Mouse (Mus musculus) liver, embryonic 13.5 days (tissue): Measurements from ENCODE around the gene Ryr3. TPM values are rescaled to one million over a fixed set of nuclear protein-coding genes. Genes with fewer than 3 reads are reported as not detected.

Experiments
- ATAC-seq: fragments of 200-750 bp; cut with Nextera tagmentation; 2 replicates; pipeline ENCODE4 v1.8.0; 2017; ENCODE audit warnings: low read depth, mild to moderate bottlenecking, moderate number of reproducible peaks, moderate library complexity
- DNase-seq: peaks from one replicate; pipeline ENCODE4 v3.0.0; 2022
- H3K27ac ChIP-seq: fragments of 300-500 bp; sonication (generic); 2 replicates; pipeline ENCODE4 v1.5.1; 2015; ENCODE audit warnings: moderate library complexity, mild to moderate bottlenecking, inconsistent platforms
- H3K27me3 ChIP-seq: fragments of 300-500 bp; sonication (generic); 2 replicates; pipeline ENCODE4 v1.6.1; 2015; ENCODE audit warnings: mild to moderate bottlenecking, inconsistent platforms
- H3K36me3 ChIP-seq: fragments of 300-500 bp; sonication (generic); 2 replicates; pipeline ENCODE4 v1.6.1; 2015; ENCODE audit warnings: mild to moderate bottlenecking, inconsistent platforms
- H3K4me1 ChIP-seq: fragments of 300-500 bp; sonication (generic); replicated peaks from 2 replicates; pipeline ENCODE4 v1.6.1; 2015; ENCODE audit warnings: inconsistent platforms
- H3K4me2 ChIP-seq: fragments of 300-500 bp; sonication (generic); 2 replicates; pipeline ENCODE4 v1.6.1; 2015; ENCODE audit warnings: inconsistent platforms, mild to moderate bottlenecking, moderate library complexity
- H3K4me3 ChIP-seq: fragments of 300-500 bp; sonication (generic); replicated peaks from 2 replicates; pipeline ENCODE4 v1.5.1; 2015; ENCODE audit warnings: mild to moderate bottlenecking, inconsistent platforms
- H3K9ac ChIP-seq: fragments of 300-500 bp; sonication (generic); 2 replicates; pipeline ENCODE4 v1.6.1; 2015; ENCODE audit warnings: mild to moderate bottlenecking, inconsistent platforms
- H3K9me3 ChIP-seq: fragments of 300-500 bp; sonication (generic); replicated peaks from 2 replicates; pipeline ENCODE4 v1.6.1; 2016; ENCODE audit warnings: inconsistent platforms
- WGBS: fragments of 180-500 bp; shearing (Covaris S2); methylation state at CpG from one replicate; pipeline ENCODE4 v1.1.7; 2015; ENCODE audit not compliant: insufficient replicate concordance; 5-methylcytosine and 5-hydroxymethylcytosine counted together
- polyA plus RNA-seq: library from polyadenylated mRNA; unstranded; fragments of >200 nt; fragmentation: Nextera tagmentation; extraction: Ambion mirVana; gene quantifications from 2 replicates; pipeline ENCODE4 v1.2.1, GENCODE M21; 2015

Gene Ryr3
- polyA plus RNA-seq, 1 experiment from 2014 or later = 0.12 TPM

- no peak overlapping the region for H3K9ac ChIP-seq
- no peaks in the 10 kb centered on the region for H3K9me3 ChIP-seq
- no peaks in the 10 kb centered on the region for H3K4me1 ChIP-seq
These were observed 35.2 kb downstream of the Ryr3 start for GRCm38 (mm10) chr2:113181701-113182100.

GRCm38 (mm10) chr2:113178047-113178446, 38.8 kb downstream of the Ryr3 start:
- DNase-seq = no peak
- H3K9me3 ChIP-seq = no peaks in the 10 kb centered on the region
- H3K9ac ChIP-seq = no peak overlapping the region
- H3K4me2 ChIP-seq = no peak overlapping the region
- no peaks in the 10 kb centered on the region for H3K36me3 ChIP-seq
- H3K4me3 ChIP-seq = no peak overlapping the region
- ATAC-seq = no peak
- H3K27me3 ChIP-seq = no peaks in the 10 kb centered on the region
- H3K27ac ChIP-seq = no peak overlapping the region
- H3K4me1 ChIP-seq = no peaks in the 10 kb centered on the region

More at GRCm38 (mm10) chr2:113181701-113182100, 35.2 kb downstream of the Ryr3 start:
- no peak overlapping the region for H3K4me2 ChIP-seq
- no peaks in the 10 kb centered on the region for H3K27me3 ChIP-seq
- no peak for ATAC-seq
- 59% methylated on average over 5 of the region's 5 CpGs for WGBS
- H3K4me3 ChIP-seq = no peak overlapping the region
- DNase-seq = no peak
- H3K27ac ChIP-seq = no peak overlapping the region
- H3K36me3 ChIP-seq = no peaks in the 10 kb centered on the region

DNA sequence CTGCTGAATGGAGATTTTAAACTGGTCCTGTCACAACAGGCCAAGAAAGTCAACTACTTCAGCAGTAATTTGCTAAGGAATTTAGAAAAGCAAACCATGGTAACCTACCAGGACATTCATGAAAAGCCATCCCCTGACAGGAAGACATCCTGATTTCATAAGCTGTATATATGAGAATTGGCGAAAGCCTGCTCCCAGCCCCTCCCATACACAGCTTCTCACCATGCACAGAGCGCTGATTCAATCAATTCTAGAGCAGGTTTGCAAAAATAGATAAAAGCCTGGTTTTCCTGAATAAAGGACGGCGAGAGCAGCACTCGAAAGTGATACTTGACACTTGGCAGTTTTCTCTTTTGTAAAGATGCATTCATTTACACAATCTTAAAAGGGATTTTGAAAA, 40.6 kb downstream of the Ryr3 start:
- no peaks in the 10 kb centered on the region for H3K36me3 ChIP-seq
- H3K27ac ChIP-seq = no peak overlapping the region
- H3K4me3 ChIP-seq = no peak overlapping the region
- no peaks in the 10 kb centered on the region for H3K4me1 ChIP-seq
- no peaks in the 10 kb centered on the region for H3K27me3 ChIP-seq
- DNase-seq (no peak), ATAC-seq (no peak)
- H3K9ac ChIP-seq = no peak overlapping the region
- no peak overlapping the region for H3K4me2 ChIP-seq
- 59% methylated on average over 5 of the region's 5 CpGs for WGBS
- no peaks in the 10 kb centered on the region for H3K9me3 ChIP-seq

DNA sequence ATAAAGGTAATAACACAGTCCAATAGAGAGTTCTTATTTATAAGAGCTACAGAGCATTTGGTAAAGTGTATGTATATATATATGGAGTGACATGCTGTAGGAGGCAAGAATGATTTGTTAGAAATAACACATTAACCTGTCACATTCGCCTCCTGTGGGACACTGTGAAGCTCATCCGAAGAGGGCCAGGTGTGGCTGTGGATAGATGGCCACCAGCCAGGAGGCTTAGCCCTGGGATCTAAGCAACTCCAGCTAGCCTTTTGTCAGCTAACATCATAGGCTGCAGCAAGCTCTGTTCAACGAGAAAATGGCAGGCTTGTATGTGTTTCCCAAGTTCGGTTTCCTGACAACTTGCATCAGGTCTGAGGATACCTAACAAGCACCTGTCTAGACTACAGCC, 48.8 kb downstream of the Ryr3 start:
- no peaks in the 10 kb centered on the region for H3K36me3 ChIP-seq
- H3K27me3 ChIP-seq = no peaks in the 10 kb centered on the region
- no peaks in the 10 kb centered on the region for H3K9me3 ChIP-seq
- no peak overlapping the region for H3K27ac ChIP-seq
- H3K4me1 ChIP-seq = no peaks in the 10 kb centered on the region
- WGBS = 68% methylated on average over 4 of the region's 4 CpGs
- no peak for DNase-seq
- H3K9ac ChIP-seq = no peak overlapping the region
- no peak overlapping the region for H3K4me2 ChIP-seq
- H3K4me3 ChIP-seq = no peak overlapping the region
- no peak for ATAC-seq

DNA sequence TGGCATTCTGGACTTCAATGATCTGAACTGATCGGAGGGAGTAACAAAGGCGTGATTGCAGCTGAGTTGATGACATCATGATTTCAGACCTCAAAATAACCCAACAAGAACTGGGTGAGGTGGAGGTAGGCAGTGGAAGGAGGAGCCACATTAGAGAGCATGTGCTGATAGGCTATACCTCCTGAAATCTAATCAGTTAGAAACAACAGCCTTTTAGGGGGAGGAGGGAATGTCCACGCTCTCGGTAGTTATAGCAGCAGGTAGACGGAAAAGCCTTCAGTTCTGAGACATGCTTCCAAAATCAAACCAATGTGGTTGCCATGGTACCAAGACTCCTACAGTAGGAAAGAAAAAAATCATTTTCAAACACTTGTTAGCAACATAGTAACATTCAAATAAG, 55.4 kb downstream of the Ryr3 start:
- Histone ChIP-seq H3K9me3 (no peaks in the 10 kb centered on the region), H3K27ac (no peak overlapping the region), H3K4me2 (no peak overlapping the region), H3K4me1 (no peaks in the 10 kb centered on the region), H3K4me3 (no peak overlapping the region), H3K36me3 (no peaks in the 10 kb centered on the region), H3K9ac (no peak overlapping the region), H3K27me3 (no peaks in the 10 kb centered on the region)
- ATAC-seq = no peak
- no peak for DNase-seq
- WGBS = 77% methylated on average over 5 of the region's 5 CpGs

DNA sequence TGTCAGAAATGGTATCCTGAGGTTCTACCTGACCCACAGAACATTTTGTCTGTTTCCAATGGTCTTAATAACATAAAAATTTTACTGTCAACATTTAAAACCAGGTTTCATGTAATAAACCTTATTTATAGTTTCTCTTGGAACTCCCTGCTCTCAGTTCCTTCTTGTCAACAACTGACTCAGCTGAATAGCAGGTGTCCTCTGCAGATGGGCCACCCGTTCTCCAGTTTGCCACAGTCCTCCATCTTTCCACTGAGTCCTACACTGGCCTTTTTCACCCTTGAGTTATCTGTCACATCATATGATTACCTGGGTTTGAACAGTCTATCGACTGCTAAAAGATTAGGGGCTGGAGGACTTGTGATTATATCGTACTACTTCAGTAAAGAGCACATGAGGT, 79.1 kb downstream of the Ryr3 start:
- no peak overlapping the region for H3K4me2 ChIP-seq
- no peaks in the 10 kb centered on the region for H3K4me1 ChIP-seq
- no peaks in the 10 kb centered on the region for H3K27me3 ChIP-seq
- no peaks in the 10 kb centered on the region for H3K9me3 ChIP-seq
- H3K27ac ChIP-seq = no peak overlapping the region
- DNase-seq = no peak
- H3K4me3 ChIP-seq = no peak overlapping the region
- H3K9ac ChIP-seq = no peak overlapping the region
- ATAC-seq = no peak
- 49% methylated on average over 3 of the region's 3 CpGs for WGBS
- no peaks in the 10 kb centered on the region for H3K36me3 ChIP-seq

DNA sequence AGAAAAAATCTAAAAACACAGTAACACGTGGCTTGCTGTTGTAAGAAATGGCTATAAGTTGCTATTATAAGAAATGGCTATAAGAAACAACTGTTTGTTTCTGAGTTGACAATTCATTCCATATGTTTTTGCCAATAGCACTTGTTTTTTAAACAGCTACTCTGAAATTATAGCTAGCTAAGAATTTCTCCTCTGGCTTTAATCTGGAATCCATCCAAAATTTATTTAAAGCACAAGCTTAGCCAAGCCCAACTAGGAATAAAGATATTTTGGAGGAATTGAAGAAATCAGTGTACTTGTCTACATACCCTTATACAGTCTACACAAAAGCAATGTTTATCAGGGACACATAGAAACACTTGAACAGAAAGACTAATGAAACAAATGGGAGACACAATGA, 93.4 kb downstream of the Ryr3 start:
- H3K36me3 ChIP-seq = no peaks in the 10 kb centered on the region
- 32% methylated on average over 1 of the region's 1 CpGs for WGBS
- H3K4me2 ChIP-seq = no peak overlapping the region
- H3K9me3 ChIP-seq = no peaks in the 10 kb centered on the region
- H3K9ac ChIP-seq = no peak overlapping the region
- no peak overlapping the region for H3K4me3 ChIP-seq
- H3K27me3 ChIP-seq = no peaks in the 10 kb centered on the region
- H3K4me1 ChIP-seq = no peaks in the 10 kb centered on the region
- no peak overlapping the region for H3K27ac ChIP-seq
- DNase-seq = no peak
- no peak for ATAC-seq

DNA sequence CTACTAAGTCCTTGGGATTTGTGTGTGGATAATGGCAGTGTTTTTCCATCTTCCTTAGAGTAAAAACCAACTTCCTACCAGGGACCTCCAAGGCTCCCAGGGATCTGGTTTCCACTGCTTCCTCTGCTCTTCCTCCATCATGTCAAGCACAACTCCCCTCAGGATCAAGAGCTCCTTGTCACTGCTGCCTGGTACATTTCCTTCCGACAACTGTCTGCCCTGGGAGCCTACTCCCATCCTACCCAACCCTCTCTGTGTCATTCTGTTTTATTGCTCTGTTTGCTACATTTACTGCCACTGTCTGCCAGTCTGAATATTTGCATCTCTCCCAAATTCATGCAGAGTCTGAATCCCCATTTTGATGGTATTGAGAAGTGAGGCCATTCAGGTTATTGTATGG, 97.8 kb downstream of the Ryr3 start:
- Histone ChIP-seq H3K4me3 (no peak overlapping the region), H3K4me1 (no peaks in the 10 kb centered on the region), H3K27ac (no peak overlapping the region), H3K36me3 (no peaks in the 10 kb centered on the region), H3K27me3 (no peaks in the 10 kb centered on the region), H3K9me3 (no peaks in the 10 kb centered on the region), H3K9ac (no peak overlapping the region), H3K4me2 (no peak overlapping the region)
- ATAC-seq = no peak
- DNase-seq = no peak
- 36% methylated on average over 1 of the region's 1 CpGs for WGBS

DNA sequence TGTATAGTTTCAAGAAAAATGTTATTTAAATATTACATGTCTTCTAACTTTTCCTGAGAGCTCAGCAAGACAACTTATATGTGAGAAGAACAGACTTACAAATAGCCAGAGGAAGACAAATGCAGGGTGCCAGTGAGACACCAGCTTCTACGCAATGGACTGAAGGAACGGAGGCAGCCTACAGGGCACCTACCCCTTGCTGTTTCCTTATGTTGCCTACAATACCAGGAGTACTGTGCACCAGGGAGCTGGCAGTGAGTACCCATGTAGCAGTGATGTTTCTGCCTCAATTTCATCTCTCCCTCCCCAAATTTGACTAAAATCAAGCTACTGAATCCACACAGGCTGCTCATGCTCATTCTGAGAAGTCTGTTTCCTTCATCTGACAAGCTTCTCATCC, 100.1 kb downstream of the Ryr3 start:
- DNase-seq (no peak), ATAC-seq (no peak)
- H3K36me3 ChIP-seq = no peaks in the 10 kb centered on the region
- 71% methylated on average over 2 of the region's 2 CpGs for WGBS
- no peak overlapping the region for H3K27ac ChIP-seq
- H3K9me3 ChIP-seq = no peaks in the 10 kb centered on the region
- H3K9ac ChIP-seq = no peak overlapping the region
- no peak overlapping the region for H3K4me3 ChIP-seq
- H3K4me2 ChIP-seq = no peak overlapping the region
- no peaks in the 10 kb centered on the region for H3K27me3 ChIP-seq
- H3K4me1 ChIP-seq = no peaks in the 10 kb centered on the region

DNA sequence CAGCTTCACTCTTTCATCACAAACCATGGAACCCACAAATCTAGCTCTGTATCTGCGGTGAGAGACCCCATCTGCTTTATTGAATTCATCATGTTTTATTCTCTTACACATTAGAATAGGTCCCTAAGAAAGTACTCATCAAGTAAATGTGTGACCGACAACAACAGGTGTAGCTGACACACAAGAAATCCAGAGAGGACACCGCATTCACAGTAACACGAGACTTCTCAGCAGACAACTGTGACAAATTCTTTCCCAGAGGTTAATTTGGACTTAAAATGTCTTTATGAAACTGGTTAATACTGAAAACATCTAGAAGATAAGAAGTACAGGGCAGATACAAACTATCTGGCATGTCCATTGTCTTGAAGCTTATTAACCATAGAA, 101.0 kb downstream of the Ryr3 start:
- H3K27me3 ChIP-seq = no peaks in the 10 kb centered on the region
- no peak overlapping the region for H3K4me3 ChIP-seq
- ATAC-seq = no peak
- no peak overlapping the region for H3K9ac ChIP-seq
- no peak overlapping the region for H3K4me2 ChIP-seq
- 77% methylated on average over 4 of the region's 4 CpGs for WGBS
- H3K36me3 ChIP-seq = no peaks in the 10 kb centered on the region
- H3K4me1 ChIP-seq = no peaks in the 10 kb centered on the region
- H3K9me3 ChIP-seq = no peaks in the 10 kb centered on the region
- DNase-seq = no peak
- H3K27ac ChIP-seq = no peak overlapping the region

- H3K4me2 ChIP-seq = no peak overlapping the region
- H3K27ac ChIP-seq = no peak overlapping the region
- H3K4me3 ChIP-seq = no peak overlapping the region
- 56% methylated on average over 4 of the region's 4 CpGs for WGBS
- no peaks in the 10 kb centered on the region for H3K4me1 ChIP-seq
- no peak overlapping the region for H3K9ac ChIP-seq
- no peaks in the 10 kb centered on the region for H3K36me3 ChIP-seq
- no peaks in the 10 kb centered on the region for H3K27me3 ChIP-seq
- DNase-seq (no peak), ATAC-seq (no peak)
- no peaks in the 10 kb centered on the region for H3K9me3 ChIP-seq
These were observed 101.5 kb downstream of the Ryr3 start for GRCm38 (mm10) chr2:113115248-113115896.

DNA sequence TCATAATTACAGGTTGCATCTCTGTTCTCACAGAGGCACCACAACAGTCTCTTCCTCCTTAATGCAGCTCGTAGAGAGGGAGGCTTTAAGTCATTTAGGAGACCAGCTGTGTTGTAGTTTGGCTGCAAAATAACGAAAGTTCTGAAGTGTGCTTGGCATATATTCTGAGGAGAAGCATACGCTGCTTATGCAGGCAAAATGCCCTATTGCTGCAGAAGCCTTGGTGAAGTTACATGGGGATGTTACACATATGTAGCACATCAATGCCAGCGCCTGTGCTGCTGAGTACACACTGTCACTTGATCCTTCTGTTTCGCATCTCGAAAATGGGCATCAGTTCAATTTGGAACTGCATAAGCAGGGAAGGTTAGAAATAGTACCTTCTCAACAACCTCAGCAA, 112.3 kb downstream of the Ryr3 start:
- DNase-seq = no peak
- Histone ChIP-seq H3K4me3 (no peak overlapping the region), H3K4me1 (no peaks in the 10 kb centered on the region), H3K9me3 (no peaks in the 10 kb centered on the region), H3K27ac (no peak overlapping the region), H3K4me2 (no peak overlapping the region), H3K36me3 (no peaks in the 10 kb centered on the region), H3K9ac (no peak overlapping the region), H3K27me3 (no peaks in the 10 kb centered on the region)
- 59% methylated on average over 6 of the region's 6 CpGs for WGBS
- no peak for ATAC-seq
